Mouse (Mus musculus): ENCODE measurements around the gene Thpo. TPM values are rescaled to one million over a fixed set of nuclear protein-coding genes. Genes with fewer than 3 reads are reported as not detected.

Gene Thpo
- polyA plus RNA-seq, 1 experiment, result 1.0 TPM

DNA sequence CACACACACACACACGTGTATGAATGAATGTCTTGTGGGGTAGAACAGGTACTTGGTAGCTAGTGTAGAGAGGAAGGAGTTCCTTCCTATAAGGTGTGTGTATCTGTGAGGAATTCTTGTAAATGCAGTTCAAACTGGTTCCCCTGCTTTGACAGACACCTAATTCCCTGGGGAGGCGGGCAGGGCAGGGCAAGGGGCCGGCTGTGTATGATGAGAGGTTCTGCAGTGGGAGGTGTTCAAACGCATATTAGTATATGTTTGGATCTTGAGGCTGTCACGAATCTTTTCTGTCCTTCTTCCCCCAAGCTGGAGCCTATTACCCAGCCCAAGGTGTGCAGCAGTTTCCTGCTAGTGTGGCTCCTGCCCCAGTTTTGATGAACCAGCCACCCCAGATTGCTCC lies 56.9 kb downstream of the Thpo start:
- H3K4me1 ChIP-seq (replicated peaks; ENCODE audit: control insufficient read depth, insufficient read depth, low read length), result peaks cover 13% of the 10 kb centered on the region
- H3K4me3 ChIP-seq (ENCODE audit: control insufficient read depth, insufficient read depth, low read length), result no peak overlapping the region
- WGBS, result 83% methylated on average over 5 of the region's 5 CpGs
- H3K27ac ChIP-seq (ENCODE audit: control insufficient read depth, insufficient read depth, low read length), result no peak overlapping the region
- no peaks in the 10 kb centered on the region for H3K27me3 ChIP-seq (ENCODE audit: control insufficient read depth, insufficient read depth, low read length)
- H3K36me3 ChIP-seq (ENCODE audit: control insufficient read depth, insufficient read depth, low read length), result peaks cover 66% of the 10 kb centered on the region
- no peak for TF ChIP-seq POLR2A (IDR thresholded peaks at IDR 0.05; ENCODE audit: control insufficient read depth, extremely low read depth, insufficient read depth, low read length, poor library complexity)
- TF ChIP-seq CTCF (IDR thresholded peaks at IDR 0.05; ENCODE audit: borderline replicate concordance, control insufficient read depth, extremely low read depth, insufficient read depth, low read length, poor library complexity), result no peak
- no peak for DNase-seq

GRCm38 (mm10) chr16:20676702-20677101 lies 57.6 kb downstream of the Thpo start:
- TF ChIP-seq CTCF (IDR thresholded peaks at IDR 0.05; ENCODE audit: borderline replicate concordance, control insufficient read depth, extremely low read depth, insufficient read depth, low read length, poor library complexity) (no peak), POLR2A (IDR thresholded peaks at IDR 0.05; ENCODE audit: control insufficient read depth, extremely low read depth, insufficient read depth, low read length, poor library complexity) (no peak)
- Histone ChIP-seq H3K4me1 (replicated peaks; ENCODE audit: control insufficient read depth, insufficient read depth, low read length) (peaks cover 16% of the 10 kb centered on the region), H3K27me3 (ENCODE audit: control insufficient read depth, insufficient read depth, low read length) (no peaks in the 10 kb centered on the region), H3K27ac (ENCODE audit: control insufficient read depth, insufficient read depth, low read length) (no peak overlapping the region), H3K4me3 (ENCODE audit: control insufficient read depth, insufficient read depth, low read length) (no peak overlapping the region), H3K36me3 (ENCODE audit: control insufficient read depth, insufficient read depth, low read length) (peaks cover 59% of the 10 kb centered on the region)
- 77% methylated on average over 4 of the region's 4 CpGs for WGBS
- DNase-seq, result no peak

- WGBS, result 95% methylated on average over 6 of the region's 6 CpGs
- H3K27ac ChIP-seq (ENCODE audit: control insufficient read depth, insufficient read depth, low read length), result no peak overlapping the region
- TF ChIP-seq CTCF (IDR thresholded peaks at IDR 0.05; ENCODE audit: borderline replicate concordance, control insufficient read depth, extremely low read depth, insufficient read depth, low read length, poor library complexity) (no peak), POLR2A (IDR thresholded peaks at IDR 0.05; ENCODE audit: control insufficient read depth, extremely low read depth, insufficient read depth, low read length, poor library complexity) (no peak)
- H3K4me3 ChIP-seq (ENCODE audit: control insufficient read depth, insufficient read depth, low read length), result no peak overlapping the region
- H3K4me1 ChIP-seq (replicated peaks; ENCODE audit: control insufficient read depth, insufficient read depth, low read length), result peaks cover 16% of the 10 kb centered on the region
- no peaks in the 10 kb centered on the region for H3K27me3 ChIP-seq (ENCODE audit: control insufficient read depth, insufficient read depth, low read length)
- peaks cover 44% of the 10 kb centered on the region for H3K36me3 ChIP-seq (ENCODE audit: control insufficient read depth, insufficient read depth, low read length)
- DNase-seq, result no peak
These were observed 59.1 kb downstream of the Thpo start for GRCm38 (mm10) chr16:20675213-20675612.

Other genes with a start within 250 kb of the Thpo start
- gene Eif2b5, start 235.7 kb downstream of the Thpo start, polyA plus RNA-seq (2012; rRNA removed), result 40.7 and 44.7 TPM in 2 replicates
- 42.7 and 49.5 TPM in 2 replicates for gene Dvl3, start 217.5 kb downstream of the Thpo start, polyA plus RNA-seq (2012; rRNA removed)
- 512 and 578 TPM in 2 replicates for gene Ap2m1, start 199.0 kb downstream of the Thpo start, polyA plus RNA-seq (2012; rRNA removed)
- gene Abcf3, start 185.9 kb downstream of the Thpo start, polyA plus RNA-seq (2012; rRNA removed), result 60.9 and 70.8 TPM in 2 replicates
- gene Vwa5b2, start 145.0 kb downstream of the Thpo start, polyA plus RNA-seq (2012; rRNA removed), result 0.03 and 0.15 TPM in 2 replicates
- 21.3 and 24.0 TPM in 2 replicates for gene Eef1akmt4, start 122.9 kb downstream of the Thpo start, polyA plus RNA-seq (2012; rRNA removed)
- not detected in 2 replicates for gene Gm49333, start 122.9 kb downstream of the Thpo start, polyA plus RNA-seq (2012; rRNA removed)
- 35.0 and 35.4 TPM in 2 replicates for gene Alg3, start 122.8 kb downstream of the Thpo start, polyA plus RNA-seq (2012; rRNA removed)
- 3.5 TPM in 2 replicates for gene Camk2n2, start 113.2 kb downstream of the Thpo start, polyA plus RNA-seq (2012; rRNA removed)
- 0.32 and 0.42 TPM in 2 replicates for gene Ece2, start 104.7 kb downstream of the Thpo start, polyA plus RNA-seq (2012; rRNA removed)
- gene Psmd2, start 82.9 kb downstream of the Thpo start, polyA plus RNA-seq (2012; rRNA removed), result 101 and 104 TPM in 2 replicates
- 618 and 639 TPM in 2 replicates for gene Eif4g1, start 66.2 kb downstream of the Thpo start, polyA plus RNA-seq (2012; rRNA removed)
- gene Fam131a, start 41.3 kb downstream of the Thpo start, polyA plus RNA-seq (2012; rRNA removed), result 6.9 and 8.9 TPM in 2 replicates
- gene Polr2h, start 16.8 kb downstream of the Thpo start, polyA plus RNA-seq (2012; rRNA removed), result 24.7 and 32.9 TPM in 2 replicates
- 40.5 and 42.1 TPM in 2 replicates for gene Clcn2, start 16.8 kb downstream of the Thpo start, polyA plus RNA-seq (2012; rRNA removed)
- 3.6 and 3.7 TPM in 2 replicates for gene Chrd, start 1.4 kb downstream of the Thpo start, polyA plus RNA-seq (2012; rRNA removed)

Data from thymus, adult 2 months (tissue).